Mouse (Mus musculus) forebrain, postnatal 0 days (tissue): ENCODE results near the gene Myo1d. TPM values are rescaled to one million over a fixed set of nuclear protein-coding genes. Genes with fewer than 3 reads are reported as not detected.

ENCODE experiments used
- ATAC-seq: fragments of 200-750 bp; cut with Nextera tagmentation; 2 replicates; pipeline ENCODE4 v1.8.0; 2017; ENCODE audit warnings: mild to moderate bottlenecking, moderate library complexity
- DNase-seq: peaks from one replicate; pipeline ENCODE4 v3.0.0-alpha.2; 2015
- H3K27ac ChIP-seq: fragments of 300-500 bp; sonication (generic); 2 replicates; pipeline ENCODE4 v1.5.1; 2014; ENCODE audit warnings: low read depth, mild to moderate bottlenecking, antibody characterized with exemption, low read length, moderate library complexity, mixed read lengths
- H3K27me3 ChIP-seq: fragments of 300-500 bp; sonication (generic); 2 replicates; pipeline ENCODE4 v1.6.1; 2014; ENCODE audit warnings: mild to moderate bottlenecking, low read length, mixed read lengths; ENCODE audit not compliant: insufficient read depth
- H3K36me3 ChIP-seq: fragments of 300-500 bp; sonication (generic); 2 replicates; pipeline ENCODE4 v1.6.1; 2014; ENCODE audit warnings: mild to moderate bottlenecking, moderate library complexity; ENCODE audit not compliant: insufficient read depth
- H3K4me1 ChIP-seq: fragments of 300-500 bp; sonication (generic); 2 replicates; pipeline ENCODE4 v1.6.1; 2014; ENCODE audit warnings: antibody characterized with exemption; ENCODE audit not compliant: insufficient read depth
- H3K4me2 ChIP-seq: fragments of 300-500 bp; sonication (generic); 2 replicates; pipeline ENCODE4 v1.6.1; 2014; ENCODE audit warnings: low read depth, mild to moderate bottlenecking, moderate library complexity
- H3K4me3 ChIP-seq: fragments of 300-500 bp; sonication (generic); 2 replicates; pipeline ENCODE4 v1.5.1; 2014; ENCODE audit warnings: low read depth, low read length, mixed read lengths
- H3K9ac ChIP-seq: fragments of 300-500 bp; sonication (generic); 2 replicates; pipeline ENCODE4 v1.6.1; 2014; ENCODE audit warnings: mild to moderate bottlenecking
- H3K9me3 ChIP-seq: fragments of 300-500 bp; sonication (generic); 2 replicates; pipeline ENCODE4 v1.6.1; 2016; ENCODE audit warnings: low read length
- CTCF ChIP-seq: sonication (generic); IDR thresholded peaks from 2 replicates; pipeline ENCODE4 v1.5.1; 2016; ENCODE audit warnings: antibody characterized with exemption, control low read depth, low read depth
- WGBS: fragments of 180-500 bp; shearing (Covaris S2); extraction: QIAGEN DNeasy Blood & Tissue Kit; methylation state at CpG from one replicate; pipeline ENCODE4 v1.1.7; 2014; 5-methylcytosine and 5-hydroxymethylcytosine counted together
- polyA plus RNA-seq: library from polyadenylated mRNA; unstranded; fragments of >200 nt; fragmentation: Nextera tagmentation; extraction: Ambion mirVana; gene quantifications from 2 replicates; pipeline ENCODE4 v1.2.1, GENCODE M21; 2015
- total RNA-seq: library from RNA; depleted of rRNA; stranded (reverse); fragments of >200 nt; gene quantifications from 2 replicates; pipeline ENCODE4 v1.2.3, GENCODE M21; 2014

Gene Myo1d
- total and polyA plus RNA-seq, 2 experiments from 2014 or later, result 1.2 to 3.4 TPM

GRCm38 (mm10) chr11:80754201-80754600 is 25.6 kb downstream of the Myo1d start:
- DNase-seq (no peak), ATAC-seq (no peak)
- no peak for TF ChIP-seq CTCF
- Histone ChIP-seq H3K4me3 (no peak overlapping the region), H3K36me3 (no peaks in the 10 kb centered on the region), H3K9ac (no peak overlapping the region), H3K9me3 (no peaks in the 10 kb centered on the region), H3K4me1 (no peaks in the 10 kb centered on the region), H3K27me3 (no peaks in the 10 kb centered on the region), H3K4me2 (no peak overlapping the region), H3K27ac (no peak overlapping the region)
- 78% methylated on average over 2 of the region's 2 CpGs for WGBS

GRCm38 (mm10) chr11:80751168-80751567 is 28.7 kb downstream of the Myo1d start:
- no peaks in the 10 kb centered on the region for H3K9me3 ChIP-seq
- H3K36me3 ChIP-seq, result no peaks in the 10 kb centered on the region
- H3K4me3 ChIP-seq, result no peak overlapping the region
- 89% methylated on average over 1 of the region's 1 CpGs for WGBS
- no peak overlapping the region for H3K27ac ChIP-seq
- ATAC-seq (no peak), DNase-seq (no peak)
- H3K27me3 ChIP-seq, result no peaks in the 10 kb centered on the region
- TF ChIP-seq CTCF, result no peak
- H3K4me2 ChIP-seq, result no peak overlapping the region
- H3K4me1 ChIP-seq, result no peaks in the 10 kb centered on the region
- no peak overlapping the region for H3K9ac ChIP-seq

GRCm38 (mm10) chr11:80749187-80749586 is 30.6 kb downstream of the Myo1d start:
- 71% methylated on average over 1 of the region's 1 CpGs for WGBS
- Histone ChIP-seq H3K27ac (no peak overlapping the region), H3K27me3 (no peaks in the 10 kb centered on the region), H3K9me3 (no peaks in the 10 kb centered on the region), H3K9ac (no peak overlapping the region), H3K4me3 (no peak overlapping the region), H3K4me2 (no peak overlapping the region), H3K36me3 (no peaks in the 10 kb centered on the region), H3K4me1 (no peaks in the 10 kb centered on the region)
- DNase-seq (peak; percentile 9), ATAC-seq (no peak)
- no peak for TF ChIP-seq CTCF

- Histone ChIP-seq H3K4me1 (no peaks in the 10 kb centered on the region), H3K9me3 (no peaks in the 10 kb centered on the region), H3K36me3 (no peaks in the 10 kb centered on the region), H3K4me2 (no peak overlapping the region), H3K9ac (no peak overlapping the region), H3K27me3 (no peaks in the 10 kb centered on the region), H3K27ac (no peak overlapping the region), H3K4me3 (no peak overlapping the region)
- no peak for TF ChIP-seq CTCF
- ATAC-seq, result no peak
- DNase-seq, result no peak
- 87% methylated on average over 5 of the region's 5 CpGs for WGBS
Measured at GRCm38 (mm10) chr11:80745426-80745825, 34.4 kb downstream of the Myo1d start.

GRCm38 (mm10) chr11:80743823-80744410 is 35.9 kb downstream of the Myo1d start:
- H3K4me3 ChIP-seq, result no peak overlapping the region
- no peak overlapping the region for H3K27ac ChIP-seq
- 87% methylated on average over 4 of the region's 4 CpGs for WGBS

GRCm38 (mm10) chr11:80742462-80742861 is 37.4 kb downstream of the Myo1d start:
- Histone ChIP-seq H3K4me2 (no peak overlapping the region), H3K27me3 (no peaks in the 10 kb centered on the region), H3K4me1 (no peaks in the 10 kb centered on the region), H3K4me3 (no peak overlapping the region), H3K27ac (no peak overlapping the region), H3K36me3 (no peaks in the 10 kb centered on the region), H3K9me3 (no peaks in the 10 kb centered on the region), H3K9ac (no peak overlapping the region)
- ATAC-seq (no peak), DNase-seq (no peak)
- 96% methylated on average over 4 of the region's 4 CpGs for WGBS
- no peak for TF ChIP-seq CTCF

More at GRCm38 (mm10) chr11:80743823-80744410, 35.9 kb downstream of the Myo1d start:
- no peak overlapping the region for H3K4me2 ChIP-seq
- no peaks in the 10 kb centered on the region for H3K9me3 ChIP-seq
- H3K27me3 ChIP-seq, result no peaks in the 10 kb centered on the region
- ATAC-seq (no peak), DNase-seq (no peak)
- TF ChIP-seq CTCF, result no peak
- no peak overlapping the region for H3K9ac ChIP-seq
- no peaks in the 10 kb centered on the region for H3K4me1 ChIP-seq
- H3K36me3 ChIP-seq, result no peaks in the 10 kb centered on the region

- TF ChIP-seq CTCF, result no peak
- Histone ChIP-seq H3K27me3 (no peaks in the 10 kb centered on the region), H3K4me3 (no peak overlapping the region), H3K36me3 (no peaks in the 10 kb centered on the region), H3K4me1 (no peaks in the 10 kb centered on the region), H3K9ac (no peak overlapping the region), H3K9me3 (no peaks in the 10 kb centered on the region), H3K4me2 (no peak overlapping the region), H3K27ac (no peak overlapping the region)
- ATAC-seq (no peak), DNase-seq (no peak)
- 78% methylated on average over 2 of the region's 2 CpGs for whole genome bisulfite sequencing
Measured at GRCm38 (mm10) chr11:80734771-80735170, 45.1 kb downstream of the Myo1d start.

- peak; percentile 45 for ATAC-seq
- WGBS, result 57% methylated on average over 12 of the region's 12 CpGs
- no peaks in the 10 kb centered on the region for H3K36me3 ChIP-seq
- no peaks in the 10 kb centered on the region for H3K27me3 ChIP-seq
- no peak overlapping the region for H3K9ac ChIP-seq
- TF ChIP-seq CTCF, result peak; percentile 24; the same call in 1 of the 2 replicates
- H3K4me3 ChIP-seq, result no peak overlapping the region
- H3K9me3 ChIP-seq, result no peaks in the 10 kb centered on the region
- peak; percentile 50 for DNase-seq
- no peak overlapping the region for H3K4me2 ChIP-seq
- no peaks in the 10 kb centered on the region for H3K4me1 ChIP-seq
- H3K27ac ChIP-seq, result no peak overlapping the region
Measured at GRCm38 (mm10) chr11:80724701-80725100, 55.1 kb downstream of the Myo1d start.
